Mouse (Mus musculus) splenic B cell, adult 2 months (primary cell): ENCODE data around the gene Nsmce4a.

Experiments used
- DNase-seq: peaks from one replicate; pipeline ENCODE4 v3.0.0-alpha.2; 2011; ENCODE audit warnings: low read depth, low spot score
- H3K27me3 ChIP-seq: 2 replicates; pipeline ENCODE4 v1.6.1; 2012; ENCODE audit warnings: mild to moderate bottlenecking, low read length, moderate library complexity, mixed read lengths; ENCODE audit not compliant: control insufficient read depth, poor library complexity, insufficient read depth, severe bottlenecking
- H3K36me3 ChIP-seq: 2 replicates; pipeline ENCODE4 v1.6.1; 2012; ENCODE audit warnings: mild to moderate bottlenecking, low read length, moderate library complexity, mixed read lengths; ENCODE audit not compliant: control insufficient read depth, poor library complexity, insufficient read depth, severe bottlenecking

The Nsmce4a gene

DNA sequence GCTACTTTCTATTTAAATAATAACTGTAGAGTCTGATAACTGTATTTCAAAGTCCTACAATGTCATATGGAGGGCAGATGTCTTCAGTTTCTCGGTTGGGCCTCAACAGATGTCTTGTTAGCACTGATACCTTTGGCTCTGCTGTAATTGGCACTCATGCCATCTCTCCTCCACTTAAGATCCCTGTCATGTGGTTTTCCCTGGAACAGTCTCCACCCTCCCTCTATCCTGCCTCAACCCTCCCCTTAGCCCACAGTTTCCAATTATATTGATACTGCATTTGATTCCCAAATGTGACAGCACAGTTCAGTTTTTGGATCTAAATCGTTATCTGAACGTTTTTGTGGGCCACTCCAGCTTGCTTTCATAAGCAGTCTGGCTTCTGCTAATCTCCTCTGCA lies 8.3 kb downstream of the Nsmce4a start:
- DNase-seq = no peak
- H3K36me3 ChIP-seq = no peaks in the 10 kb centered on the region
- H3K27me3 ChIP-seq = no peaks in the 10 kb centered on the region

DNA sequence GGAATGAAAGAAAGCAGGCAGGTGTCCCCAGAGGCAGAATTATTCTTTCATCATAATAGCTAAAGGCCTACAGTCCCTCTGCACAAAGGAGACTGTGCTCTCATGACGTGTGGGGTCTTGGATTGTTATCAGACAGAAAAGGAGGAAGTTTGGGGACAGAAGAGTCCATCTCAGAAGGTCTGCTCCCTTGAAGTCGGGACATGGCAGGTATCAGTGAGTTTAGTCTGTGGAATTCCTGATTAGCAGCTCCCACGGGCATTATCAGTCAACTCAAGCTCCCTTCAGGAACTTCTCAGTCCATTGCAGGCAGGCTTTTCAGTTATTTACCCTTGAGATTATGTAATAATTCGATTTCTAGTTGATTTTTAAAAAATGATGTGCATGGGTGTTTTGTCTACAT lies 9.0 kb downstream of the Nsmce4a start:
- H3K36me3 ChIP-seq = no peaks in the 10 kb centered on the region
- DNase-seq = no peak
- no peaks in the 10 kb centered on the region for H3K27me3 ChIP-seq

DNA sequence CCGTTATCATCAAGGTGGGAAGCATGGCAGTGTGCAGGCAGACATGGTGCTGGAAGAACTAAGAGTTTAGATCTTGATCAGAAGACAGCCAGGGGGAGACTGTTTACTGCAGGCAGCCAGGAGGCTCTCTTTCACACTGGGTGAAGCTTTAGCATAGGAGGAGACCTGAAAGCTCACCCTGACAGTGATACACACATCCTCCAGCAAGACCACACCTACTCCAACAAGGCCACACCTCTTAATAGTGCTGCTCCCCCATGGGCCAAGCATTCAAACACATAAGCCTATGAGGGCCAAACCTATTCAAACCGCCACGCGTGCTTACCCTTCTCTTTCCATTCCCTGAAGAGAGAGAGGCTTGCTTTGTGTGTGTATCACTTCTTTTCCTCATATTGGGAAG lies 9.6 kb downstream of the Nsmce4a start:
- DNase-seq = no peak
- H3K36me3 ChIP-seq = no peaks in the 10 kb centered on the region
- no peaks in the 10 kb centered on the region for H3K27me3 ChIP-seq

DNA sequence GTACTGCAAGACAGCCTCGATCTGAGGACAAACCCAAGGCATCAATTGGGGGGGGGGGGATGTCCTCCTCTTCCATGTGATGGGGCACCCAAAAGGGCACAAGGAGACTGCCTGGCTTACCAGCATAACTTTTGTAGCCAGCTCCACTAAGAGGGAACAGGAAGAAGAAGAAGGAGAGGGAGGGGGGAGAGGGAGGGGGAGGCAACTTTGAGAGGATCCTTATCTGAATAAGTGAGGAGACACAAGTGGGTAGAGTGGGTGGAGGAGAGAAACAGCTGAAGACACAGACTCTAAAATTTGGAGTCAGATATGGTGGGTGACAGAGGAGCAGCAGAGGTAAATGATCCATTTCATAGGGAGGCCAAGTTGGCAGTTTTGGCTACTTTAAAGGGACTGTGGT lies 12.0 kb downstream of the Nsmce4a start:
- Histone ChIP-seq H3K36me3 (no peaks in the 10 kb centered on the region), H3K27me3 (no peaks in the 10 kb centered on the region)
- DNase-seq = no peak

DNA sequence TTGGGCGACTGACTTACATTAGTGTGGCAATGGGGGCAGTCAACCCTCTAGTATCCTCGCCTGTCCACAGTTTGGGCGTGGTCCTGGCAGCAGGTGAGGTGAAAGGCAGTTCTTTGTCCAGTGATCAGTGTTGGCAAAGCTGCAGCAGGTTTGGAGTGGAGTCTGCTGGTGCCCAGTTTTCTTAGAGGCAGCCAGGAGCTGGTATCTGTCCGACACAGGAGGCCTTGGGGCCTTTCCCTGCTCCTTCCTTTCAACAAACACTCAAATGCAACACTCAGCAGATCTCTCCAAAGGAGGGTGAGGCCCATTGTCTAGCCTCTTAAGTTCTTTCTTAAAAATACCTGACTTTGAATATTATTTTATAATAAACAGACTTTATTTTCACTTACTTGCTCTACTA lies 14.3 kb downstream of the Nsmce4a start:
- DNase-seq = no peak
- Histone ChIP-seq H3K27me3 (no peaks in the 10 kb centered on the region), H3K36me3 (no peaks in the 10 kb centered on the region)

DNA sequence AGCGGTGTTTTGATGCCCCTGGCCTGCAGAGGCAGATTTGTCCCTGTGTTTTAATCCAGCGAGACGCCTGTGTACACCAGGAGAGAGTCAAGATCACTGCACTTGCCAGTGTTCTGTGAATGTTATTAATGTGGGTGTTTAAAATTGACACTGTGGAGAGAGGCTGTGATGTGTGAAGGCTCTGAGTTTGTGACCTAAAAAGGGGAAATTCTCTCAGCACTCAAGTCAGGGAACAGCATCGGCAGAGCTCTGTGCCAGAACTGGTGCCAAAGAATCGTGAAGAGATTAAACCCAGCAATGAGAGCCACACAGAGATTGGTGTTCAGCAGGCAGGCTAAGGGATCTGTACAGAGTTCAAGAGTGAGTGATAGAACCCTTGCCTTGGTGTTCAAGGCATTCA lies 17.3 kb downstream of the Nsmce4a start:
- no peak for DNase-seq
- Histone ChIP-seq H3K27me3 (no peaks in the 10 kb centered on the region), H3K36me3 (no peaks in the 10 kb centered on the region)

DNA sequence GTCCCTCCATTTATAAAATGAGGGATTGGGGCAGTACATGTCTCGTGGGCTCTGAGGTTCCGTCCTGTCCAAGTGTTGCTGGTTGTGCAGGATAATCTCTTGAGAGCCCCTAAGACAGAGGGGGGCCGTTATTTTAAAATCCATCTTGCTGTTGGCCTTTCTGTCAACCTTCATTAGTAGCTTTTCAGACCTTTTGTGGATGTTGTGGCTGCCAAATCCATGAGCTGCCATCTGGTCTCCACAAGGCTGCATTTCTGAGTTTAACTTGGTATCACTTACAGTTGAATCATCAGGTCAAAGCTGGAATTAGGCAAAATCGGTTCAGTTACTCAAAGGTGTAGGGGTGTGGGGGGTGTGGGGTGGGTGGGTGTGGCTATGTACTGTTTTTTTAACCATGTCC lies 19.6 kb downstream of the Nsmce4a start:
- no peak for DNase-seq
- Histone ChIP-seq H3K36me3 (no peaks in the 10 kb centered on the region), H3K27me3 (no peaks in the 10 kb centered on the region)

DNA sequence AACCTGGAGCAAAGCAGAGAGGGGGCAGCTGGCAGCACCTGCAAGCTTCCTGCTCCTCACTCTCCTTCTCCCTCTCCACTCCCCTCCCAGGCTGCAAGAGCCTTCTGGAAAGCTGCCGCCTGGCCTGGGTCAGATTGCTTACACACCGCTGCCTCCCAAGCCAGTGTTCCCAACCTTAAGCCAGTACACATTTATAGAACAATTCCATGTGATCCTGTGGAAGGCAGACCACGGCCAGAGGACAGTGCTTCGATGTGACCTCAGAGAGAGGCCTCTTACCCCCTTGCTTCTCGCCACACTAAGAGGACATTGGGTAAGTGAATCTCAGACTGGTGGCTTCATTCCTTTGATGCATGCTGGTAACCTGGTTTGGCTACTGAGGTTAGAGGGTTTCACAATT lies 20.1 kb downstream of the Nsmce4a start:
- Histone ChIP-seq H3K36me3 (no peaks in the 10 kb centered on the region), H3K27me3 (no peaks in the 10 kb centered on the region)
- no peak for DNase-seq

DNA sequence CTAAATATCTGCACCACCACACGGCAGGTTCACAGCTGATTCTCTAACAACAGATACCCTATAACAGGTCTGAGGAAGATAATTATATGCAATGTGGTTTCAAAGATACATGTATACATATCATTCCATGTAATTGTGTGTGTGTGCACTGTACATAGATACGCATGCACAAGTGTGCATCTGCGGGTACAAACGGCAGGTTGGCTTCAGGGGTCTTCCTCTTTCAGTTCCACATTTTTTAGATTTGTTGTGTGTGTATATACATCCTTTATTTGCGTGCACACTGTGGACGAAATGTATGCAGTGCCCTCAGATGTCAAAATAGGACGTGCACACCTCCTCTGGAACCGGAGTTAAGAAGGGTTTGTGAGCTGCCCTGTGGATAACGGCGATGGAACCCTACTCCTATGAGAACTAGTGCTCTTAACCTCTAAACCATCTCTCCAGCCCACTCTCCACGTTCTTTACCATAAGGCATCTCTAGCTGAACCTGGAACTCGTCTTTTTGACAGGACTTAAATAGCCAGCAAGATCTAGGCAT lies 25.2 kb downstream of the Nsmce4a start:
- Histone ChIP-seq H3K27me3 (no peaks in the 10 kb centered on the region), H3K36me3 (peaks cover 1% of the 10 kb centered on the region)
- DNase-seq = peak; percentile 59

DNA sequence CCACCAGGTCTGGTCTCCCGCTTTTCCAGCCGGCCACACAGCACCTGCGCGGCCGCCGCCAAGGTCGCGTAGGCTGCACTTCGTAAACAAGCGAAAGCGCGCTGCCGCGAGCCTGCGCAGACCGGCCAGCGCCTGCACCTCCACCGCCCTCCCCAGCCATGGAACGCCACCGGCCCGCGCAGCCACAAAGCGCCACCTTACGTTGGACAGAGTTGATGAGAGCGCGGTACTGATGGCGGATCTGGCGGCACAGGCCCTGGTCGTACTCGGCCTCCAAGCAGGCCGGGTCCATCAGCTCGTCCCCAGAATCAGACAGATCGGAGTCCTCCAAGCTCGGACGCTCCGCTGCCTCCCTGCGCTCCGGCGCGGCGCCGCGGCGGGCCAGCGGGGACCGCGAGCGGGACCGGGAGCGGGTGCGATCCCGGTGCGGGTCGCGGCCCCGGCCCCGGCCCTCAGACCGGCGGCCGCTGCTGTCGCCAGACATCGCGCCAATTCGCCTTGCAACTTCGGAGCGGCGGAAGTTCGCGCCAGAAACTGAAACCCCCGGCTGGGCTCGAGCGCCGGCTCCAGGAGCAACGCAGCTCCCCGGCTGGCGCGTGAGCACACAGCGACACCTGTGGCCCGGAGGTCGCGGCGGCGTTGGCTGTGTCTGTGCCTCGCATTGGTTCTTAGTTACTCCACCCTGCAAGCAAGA lies 26.0 kb downstream of the Nsmce4a start:
- H3K27me3 ChIP-seq = no peaks in the 10 kb centered on the region
- H3K36me3 ChIP-seq = peaks cover 1% of the 10 kb centered on the region
- peak; percentile 95 for DNase-seq

DNA sequence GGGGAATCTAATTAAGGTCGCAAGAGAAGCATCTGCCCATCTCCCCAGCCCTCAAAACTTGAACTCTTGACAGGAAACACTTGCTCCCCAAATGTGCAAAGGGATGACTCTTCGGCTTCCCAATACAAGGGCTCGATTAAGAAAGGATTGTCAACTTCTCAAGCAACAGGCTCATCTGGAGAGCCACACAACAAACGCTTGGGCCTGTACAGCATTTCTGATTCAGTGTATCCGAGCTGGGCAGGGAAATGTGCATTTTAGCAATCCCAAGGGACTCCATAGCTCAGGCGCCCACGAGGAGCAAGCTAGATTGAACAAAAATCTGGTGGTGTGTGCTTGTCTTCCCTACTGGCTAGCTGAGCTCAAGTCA lies 26.5 kb downstream of the Nsmce4a start:
- H3K27me3 ChIP-seq = no peaks in the 10 kb centered on the region
- no peak for DNase-seq
- H3K36me3 ChIP-seq = peaks cover 2% of the 10 kb centered on the region

DNA sequence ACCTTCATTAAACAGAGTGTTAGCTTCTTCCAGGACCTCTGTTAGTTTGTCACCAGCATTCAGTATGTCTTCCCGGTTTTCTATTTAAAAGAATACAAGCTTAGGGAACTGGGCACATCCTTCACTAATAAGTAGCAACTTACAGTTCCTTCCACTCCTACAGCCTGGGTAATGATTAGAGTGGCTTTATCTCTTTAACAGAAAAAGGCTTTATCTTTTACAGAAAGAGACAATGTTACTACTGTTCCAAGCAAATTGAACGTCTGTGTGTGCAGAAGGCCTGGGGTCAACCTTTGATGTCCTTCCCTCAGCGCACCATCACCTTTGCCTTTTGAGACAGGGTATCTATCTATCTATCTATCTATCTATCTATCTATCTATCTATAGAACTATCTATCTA lies 27.0 kb downstream of the Nsmce4a start:
- no peak for DNase-seq
- H3K36me3 ChIP-seq = peaks cover 4% of the 10 kb centered on the region
- H3K27me3 ChIP-seq = no peaks in the 10 kb centered on the region

DNA sequence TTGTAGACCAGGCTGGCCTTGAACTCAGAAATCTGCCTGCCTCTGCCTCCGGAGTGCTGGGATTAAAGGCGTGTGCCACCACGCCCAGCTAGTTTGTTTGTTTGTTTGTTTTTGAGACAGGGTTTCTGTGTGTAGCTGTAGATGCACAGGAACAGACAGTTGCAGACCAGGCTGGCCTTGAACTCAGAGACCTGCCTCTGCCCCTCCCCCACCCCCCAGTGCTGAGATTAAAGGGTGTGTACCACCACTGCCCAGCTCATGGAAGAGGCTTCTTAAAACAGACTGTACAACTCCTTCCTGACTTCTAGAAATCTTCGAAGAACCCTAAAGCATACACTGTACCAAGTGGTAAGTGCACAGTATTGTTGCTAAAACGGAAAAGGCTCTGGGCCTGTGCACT lies 27.5 kb downstream of the Nsmce4a start:
- no peak for DNase-seq
- Histone ChIP-seq H3K36me3 (peaks cover 4% of the 10 kb centered on the region), H3K27me3 (no peaks in the 10 kb centered on the region)

DNA sequence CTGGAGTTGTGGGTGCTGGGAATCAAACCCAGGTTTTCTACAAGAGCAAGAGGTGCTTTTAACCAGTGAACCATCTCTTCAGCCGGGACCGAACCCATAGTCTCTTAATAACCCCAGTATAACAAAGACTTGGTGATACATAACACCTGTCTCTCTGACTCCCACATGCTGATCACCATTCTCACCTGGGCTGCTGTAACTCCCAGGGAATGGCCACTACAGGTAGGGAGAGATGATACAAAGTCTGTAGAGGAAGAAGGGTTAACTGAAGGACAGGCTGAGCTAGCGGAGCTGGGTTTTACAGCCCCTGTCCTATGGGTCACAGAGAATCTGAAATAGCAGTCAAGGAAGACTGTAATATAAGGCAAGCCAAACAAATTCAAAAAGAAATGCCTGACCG lies 29.7 kb downstream of the Nsmce4a start:
- no peak for DNase-seq
- Histone ChIP-seq H3K36me3 (peaks cover 14% of the 10 kb centered on the region), H3K27me3 (no peaks in the 10 kb centered on the region)

DNA sequence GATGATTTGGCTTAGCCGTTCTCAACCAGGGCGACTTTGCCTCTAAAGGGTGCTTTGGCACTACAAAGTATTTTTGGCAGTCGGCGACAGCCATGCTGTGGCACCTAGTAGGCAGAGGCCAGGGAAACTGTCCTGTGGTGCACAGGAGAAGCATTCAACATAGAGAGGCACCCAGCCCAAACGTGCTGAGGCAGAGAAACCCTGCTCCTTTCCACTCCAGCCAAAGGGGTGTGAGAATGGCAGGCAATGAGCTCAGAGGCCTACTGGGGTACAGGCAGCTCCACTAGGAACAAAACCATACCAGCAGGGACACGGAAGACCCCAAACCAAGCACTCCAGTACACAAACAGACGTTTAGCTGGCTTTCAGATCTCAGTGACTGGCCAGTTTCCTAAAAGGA lies 32.7 kb downstream of the Nsmce4a start:
- Histone ChIP-seq H3K36me3 (peaks cover 21% of the 10 kb centered on the region), H3K27me3 (no peaks in the 10 kb centered on the region)
- no peak for DNase-seq

DNA sequence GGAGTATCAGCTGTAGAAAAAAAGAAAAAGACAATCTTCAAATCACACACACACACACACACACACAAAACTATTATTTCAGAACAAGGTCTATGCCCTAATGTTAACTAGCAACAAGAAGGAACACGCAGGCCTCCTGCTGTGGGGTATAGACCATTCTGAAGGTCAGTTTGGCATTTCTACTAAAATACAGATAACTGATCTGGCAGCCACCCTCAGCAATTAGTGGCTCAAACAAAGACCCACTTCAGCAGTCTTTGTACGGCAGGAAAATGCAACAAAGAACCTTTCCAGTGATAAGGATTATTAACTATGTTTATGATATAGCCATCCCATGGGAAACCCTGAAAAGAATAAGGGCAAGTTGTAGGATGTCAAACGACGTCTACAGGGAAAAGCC lies 35.9 kb downstream of the Nsmce4a start:
- no peaks in the 10 kb centered on the region for H3K27me3 ChIP-seq
- DNase-seq = no peak
- H3K36me3 ChIP-seq = peaks cover 22% of the 10 kb centered on the region
